Mouse (Mus musculus): ENCODE results near the gene Ly6g5b.

DNA sequence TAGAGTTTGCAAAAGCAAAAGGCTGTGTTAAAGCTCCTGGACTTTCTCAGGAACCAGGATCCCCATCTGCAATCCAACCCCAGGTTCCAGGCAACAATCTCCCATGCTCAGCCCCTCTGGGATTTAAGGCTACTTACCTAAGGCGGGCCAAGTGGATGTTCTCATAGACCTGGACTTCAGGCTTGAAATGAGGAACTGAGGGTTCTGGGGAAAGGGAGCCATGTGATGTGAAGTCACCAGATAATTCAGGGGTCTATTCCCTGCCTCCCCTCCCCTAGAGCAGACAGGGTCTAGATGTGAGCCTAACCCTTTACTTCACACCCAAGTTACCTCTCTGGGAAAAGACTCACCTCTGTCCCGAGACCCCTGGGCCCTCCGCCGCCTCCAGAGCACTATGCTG lies 34.5 kb downstream of the Ly6g5b start:
- TF ChIP-seq POLR2AphosphoS5 (IDR thresholded peaks at IDR 0.05; ENCODE audit: insufficient replicate concordance, low read depth, low read length), result no peak
- no peak for TF ChIP-seq CTCF (IDR thresholded peaks at IDR 0.05; ENCODE audit: low read depth, low read length)
- no peak for TF ChIP-seq GATA1 (IDR thresholded peaks at IDR 0.05; ENCODE audit: borderline replicate concordance, low read length)
- TF ChIP-seq TAL1 (conservative IDR thresholded peaks at IDR 0.05; ENCODE audit: low read depth, low read length), result no peak

All from G1E (cell line).